Mouse (Mus musculus): ENCODE results near the gene Gm42674.
A peak's percentile ranks its signal among the peaks of the same experiment; 100 is the strongest.

DNA sequence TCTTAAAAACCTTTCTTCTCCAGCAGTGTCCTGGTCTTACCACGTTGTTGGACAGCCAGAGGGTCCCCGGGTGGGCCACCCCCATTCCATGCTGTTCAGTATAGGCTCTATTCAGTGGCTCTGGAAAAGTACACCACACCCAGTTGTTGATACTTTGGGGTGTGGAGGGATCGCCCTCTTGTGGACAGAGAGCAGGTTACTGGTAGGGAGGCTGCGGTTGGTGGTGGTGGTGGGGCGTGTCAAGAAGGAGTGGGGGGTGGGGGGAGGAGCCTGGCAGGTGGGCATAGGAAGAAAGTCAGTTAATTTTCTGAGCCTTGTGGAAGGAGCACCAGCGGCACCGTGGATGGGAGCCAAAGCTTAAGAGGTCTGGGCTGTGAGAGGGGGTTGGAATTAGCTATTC is 13.7 kb downstream of the Gm42674 start:
- peak; percentile 89 for TF ChIP-seq CTCF (IDR thresholded peaks at IDR 0.05; ENCODE audit: low read depth)
- TF ChIP-seq EP300 (IDR thresholded peaks at IDR 0.05; ENCODE audit: low read depth) = no peak

Measured in heart, postnatal 0 days (tissue).